21 mouse cellular contexts compared by ENCODE assay signal in genomic region chr3:137833698-137834097, GRCm38 (mm10). TPM values are rescaled to one million over a fixed set of nuclear protein-coding genes. Genes with fewer than 3 reads are reported as not detected.
DNase-seq lines count a peak whose midpoint lies in the region; ATAC-seq and TF ChIP-seq lines count a peak whose summit lies in the region.
"Had no signal": no experiment of that assay in that cellular context is flagged by ENCODE, and none has a peak within 500 bp of the region (broad histone marks: within the 10 kb centered on the region; RNA-seq: fewer than 3 reads in every experiment).

No protein-coding gene starts in this region.

- H3K36me3 ChIP-seq in spleen, adult 2 months (ENCODE audit: control insufficient read depth, insufficient read depth, low read length): no peaks in the 10 kb centered on the region
- H3K36me3 ChIP-seq: embryonic facial prominence, embryonic 12.5 days; forebrain, embryonic 15.5 days; G1E; hindbrain, embryonic 12.5 days had no signal

- 74% methylated on average over 4 of the region's 4 CpGs for WGBS in spleen, adult 2 months

- no peak for TF ChIP-seq CTCF in spleen, adult 2 months (IDR thresholded peaks at IDR 0.05; ENCODE audit: extremely low read depth, insufficient read depth, insufficient read length, insufficient replicate concordance)

- H3K27me3 ChIP-seq in spleen, adult 2 months (ENCODE audit: control insufficient read depth, insufficient read depth, low read length): no peaks in the 10 kb centered on the region
- H3K27me3 ChIP-seq: embryonic facial prominence, embryonic 12.5 days; forebrain, embryonic 15.5 days; hindbrain, embryonic 12.5 days had no signal

- peak; percentile 40 for ATAC-seq in activated CD4-positive, CD25-positive, alpha-beta regulatory T cell, adult 4 months
- ATAC-seq: forebrain, embryonic 15.5 days; hindbrain, embryonic 16.5 days had no signal

- DNase-seq in spleen, adult 2 months (ENCODE audit: low read depth in 1 of 2, low spot score in 2 of 2): no peak
- no peak for DNase-seq in spleen, postnatal 36 days (ENCODE audit: low spot score in 2 of 2)
- peak; percentile 74 for DNase-seq in ES-CJ7 (ENCODE audit: low read depth, low spot score)
- no peak for DNase-seq in right cerebral cortex, postnatal 14 days
- DNase-seq in layer of hippocampus, adult 9-10 months (ENCODE audit: low spot score): no peak
- DNase-seq in left cerebral cortex, adult 11 months (ENCODE audit: low spot score): no peak
- no peak for DNase-seq in adrenal gland, adult 18-20 months (ENCODE audit: low spot score in 2 of 2)
- DNase-seq: adrenal gland, postnatal 10 days; cerebellum, adult 11 months; cerebellum, adult 8-10 months; cerebellum, postnatal 14 days; gastrocnemius, postnatal 36 days; heart, adult 11 months; heart, postnatal 10 days; heart, postnatal 4 days had no signal

- no peak overlapping the region for H3K4me3 ChIP-seq in spleen, adult 2 months (ENCODE audit: extremely low read depth, insufficient read depth, insufficient read length)
- H3K4me3 ChIP-seq: embryonic facial prominence, embryonic 12.5 days; forebrain, embryonic 15.5 days; hindbrain, embryonic 12.5 days had no signal

- TF ChIP-seq POLR2A in spleen, adult 2 months (IDR thresholded peaks at IDR 0.05; ENCODE audit: low read depth, low read length): no peak

- peaks cover 9% of the 10 kb centered on the region; the same call in 1 of the 2 replicates for H3K4me1 ChIP-seq in spleen, adult 2 months (ENCODE audit: control insufficient read depth, insufficient read depth, insufficient read length)
- H3K4me1 ChIP-seq: embryonic facial prominence, embryonic 12.5 days; forebrain, embryonic 15.5 days; hindbrain, embryonic 12.5 days had no signal

- H3K27ac ChIP-seq in spleen, adult 2 months (ENCODE audit: insufficient read depth, low read length): peak overlapping the region; percentile 62
- H3K27ac ChIP-seq: embryonic facial prominence, embryonic 12.5 days; forebrain, embryonic 15.5 days; hindbrain, embryonic 12.5 days had no signal

RNA-seq across cellular contexts. Expression of gene H2afz, which starts 30.6 kb away (rescaled TPM):
- 452 and 708 TPM in 2 replicates for polyA plus RNA-seq in spleen, adult 2 months (2012; rRNA removed)
- polyA plus RNA-seq in activated CD4-positive, CD25-positive, alpha-beta regulatory T cell, adult 4 months (2017; shearing (Covaris generic)): 1,000 to 10,000 TPM; 1,823 to 2,009 TPM
- 100 to 1,000 TPM; 111 to 146 TPM for total RNA-seq in adrenal gland, adult 18-20 months (2021)

RNA-seq across cellular contexts. Expression of gene Dnajb14, which starts 33.8 kb away (rescaled TPM):
- polyA plus RNA-seq in spleen, adult 2 months (2012; rRNA removed): 1.9 TPM in 2 replicates
- polyA plus RNA-seq in activated CD4-positive, CD25-positive, alpha-beta regulatory T cell, adult 4 months (2017; shearing (Covaris generic)): 1 to 10 TPM; 2.8 to 3.9 TPM
- 10 to 100 TPM; 21.0 to 23.1 TPM for total RNA-seq in adrenal gland, adult 18-20 months (2021)
